Mouse (Mus musculus) intestine, embryonic 16.5 days (tissue): Measurements from ENCODE around the gene Tenm1. TPM values are rescaled to one million over a fixed set of nuclear protein-coding genes. Genes with fewer than 3 reads are reported as not detected.

Source experiments
- ATAC-seq: fragments of 200-750 bp; cut with Nextera tagmentation; 2 replicates; pipeline ENCODE4 v1.8.0; 2017; ENCODE audit warnings: moderate TSS enrichment, moderate library complexity
- H3K27ac ChIP-seq: fragments of 300-500 bp; sonication (generic); 2 replicates; pipeline ENCODE4 v1.5.1; 2014; ENCODE audit warnings: mild to moderate bottlenecking, low read length
- H3K27me3 ChIP-seq: fragments of 300-500 bp; sonication (generic); replicated peaks from 2 replicates; pipeline ENCODE4 v1.6.1; 2014; ENCODE audit warnings: low read length, control low read depth, mixed read lengths; ENCODE audit not compliant: control insufficient read depth, insufficient read depth
- H3K36me3 ChIP-seq: fragments of 300-500 bp; sonication (generic); 2 replicates; pipeline ENCODE4 v1.6.1; 2014; ENCODE audit warnings: low read length, control low read depth; ENCODE audit not compliant: control insufficient read depth, insufficient read depth
- H3K4me1 ChIP-seq: fragments of 300-500 bp; sonication (generic); 2 replicates; pipeline ENCODE4 v1.6.1; 2014; ENCODE audit warnings: low read length, control low read depth, mixed read lengths; ENCODE audit not compliant: control insufficient read depth, insufficient read depth
- H3K4me2 ChIP-seq: fragments of 300-500 bp; sonication (generic); 2 replicates; pipeline ENCODE4 v1.6.1; 2014; ENCODE audit warnings: low read depth, low read length, control low read depth
- H3K4me3 ChIP-seq: fragments of 300-500 bp; sonication (generic); 2 replicates; pipeline ENCODE4 v1.5.1; 2014; ENCODE audit warnings: mild to moderate bottlenecking, low read length
- H3K9ac ChIP-seq: fragments of 300-500 bp; sonication (generic); 2 replicates; pipeline ENCODE4 v1.6.1; 2014; ENCODE audit warnings: low read depth, low read length
- H3K9me3 ChIP-seq: fragments of 300-500 bp; sonication (generic); 2 replicates; pipeline ENCODE4 v1.6.1; 2016; ENCODE audit warnings: low read length, control low read depth; ENCODE audit not compliant: control insufficient read depth
- WGBS: fragments of 180-500 bp; shearing (Covaris S2); extraction: QIAGEN DNeasy Blood & Tissue Kit; methylation state at CpG from one replicate; pipeline ENCODE4 v1.1.7; 2014; 5-methylcytosine and 5-hydroxymethylcytosine counted together
- polyA plus RNA-seq: library from polyadenylated mRNA; unstranded; fragments of >200 nt; fragmentation: Nextera tagmentation; extraction: Ambion mirVana; gene quantifications from 2 replicates; pipeline ENCODE4 v1.2.1, GENCODE M21; 2015

The Tenm1 gene
- polyA plus RNA-seq, 1 experiment from 2014 or later = 0.59 TPM

GRCm38 (mm10) chrX:42558683-42559082, 870.2 kb downstream of the Tenm1 start:
- no peaks in the 10 kb centered on the region for H3K36me3 ChIP-seq
- ATAC-seq = no peak
- H3K4me3 ChIP-seq = no peak overlapping the region
- no peaks in the 10 kb centered on the region for H3K27me3 ChIP-seq
- no peak overlapping the region for H3K4me2 ChIP-seq
- WGBS = 64% methylated on average over 4 of the region's 4 CpGs
- H3K27ac ChIP-seq = no peak overlapping the region
- H3K9ac ChIP-seq = no peak overlapping the region
- H3K9me3 ChIP-seq = no peaks in the 10 kb centered on the region
- H3K4me1 ChIP-seq = no peaks in the 10 kb centered on the region

GRCm38 (mm10) chrX:42557284-42557683, 871.6 kb downstream of the Tenm1 start:
- Histone ChIP-seq H3K9me3 (no peaks in the 10 kb centered on the region), H3K27ac (no peak overlapping the region), H3K4me2 (no peak overlapping the region), H3K4me3 (no peak overlapping the region), H3K27me3 (no peaks in the 10 kb centered on the region), H3K4me1 (no peaks in the 10 kb centered on the region), H3K36me3 (no peaks in the 10 kb centered on the region), H3K9ac (no peak overlapping the region)
- 24% methylated on average over 7 of the region's 7 CpGs for WGBS
- no peak for ATAC-seq

- no peak overlapping the region for H3K4me2 ChIP-seq
- H3K27me3 ChIP-seq = no peaks in the 10 kb centered on the region
- WGBS = 67% methylated on average over 4 of the region's 4 CpGs
- H3K4me3 ChIP-seq = no peak overlapping the region
- ATAC-seq = no peak
- H3K9ac ChIP-seq = no peak overlapping the region
- H3K27ac ChIP-seq = no peak overlapping the region
- no peaks in the 10 kb centered on the region for H3K9me3 ChIP-seq
- H3K4me1 ChIP-seq = no peaks in the 10 kb centered on the region
- no peaks in the 10 kb centered on the region for H3K36me3 ChIP-seq
Observed at GRCm38 (mm10) chrX:42548513-42548912, 880.4 kb downstream of the Tenm1 start.

- 87% methylated on average over 1 of the region's 1 CpGs for WGBS
- Histone ChIP-seq H3K4me3 (no peak overlapping the region), H3K4me1 (no peaks in the 10 kb centered on the region), H3K36me3 (no peaks in the 10 kb centered on the region), H3K27me3 (no peaks in the 10 kb centered on the region), H3K4me2 (no peak overlapping the region), H3K9ac (no peak overlapping the region), H3K27ac (no peak overlapping the region), H3K9me3 (no peaks in the 10 kb centered on the region)
- ATAC-seq = no peak
Observed at GRCm38 (mm10) chrX:42545076-42545475, 883.9 kb downstream of the Tenm1 start.

GRCm38 (mm10) chrX:42540756-42541053, 888.2 kb downstream of the Tenm1 start:
- no peak overlapping the region for H3K9ac ChIP-seq
- H3K4me2 ChIP-seq = peak overlapping the region; percentile 22; the same call in 1 of the 2 replicates
- H3K36me3 ChIP-seq = no peaks in the 10 kb centered on the region
- H3K4me1 ChIP-seq = no peaks in the 10 kb centered on the region
- H3K9me3 ChIP-seq = no peaks in the 10 kb centered on the region
- no peaks in the 10 kb centered on the region for H3K27me3 ChIP-seq
- H3K4me3 ChIP-seq = 0 out of 2 replicates have a peak overlapping the region, but pooled peaks have one; percentile 18
- WGBS = 26% methylated on average over 5 of the region's 5 CpGs
- no peak for ATAC-seq
- no peak overlapping the region for H3K27ac ChIP-seq

GRCm38 (mm10) chrX:42540030-42540755, 888.7 kb downstream of the Tenm1 start:
- H3K4me1 ChIP-seq = no peaks in the 10 kb centered on the region

GRCm38 (mm10) chrX:42530703-42531102, 898.2 kb downstream of the Tenm1 start:
- no peaks in the 10 kb centered on the region for H3K4me1 ChIP-seq
- WGBS = 68% methylated on average over 4 of the region's 4 CpGs
- H3K27ac ChIP-seq = no peak overlapping the region
- H3K4me3 ChIP-seq = no peak overlapping the region
- no peaks in the 10 kb centered on the region for H3K36me3 ChIP-seq
- no peak overlapping the region for H3K9ac ChIP-seq
- no peaks in the 10 kb centered on the region for H3K9me3 ChIP-seq
- ATAC-seq = no peak
- H3K27me3 ChIP-seq = no peaks in the 10 kb centered on the region
- H3K4me2 ChIP-seq = no peak overlapping the region

More at GRCm38 (mm10) chrX:42540030-42540755, 888.7 kb downstream of the Tenm1 start:
- Histone ChIP-seq H3K27ac (no peak overlapping the region), H3K4me2 (peak overlapping the region; percentile 22; the same call in 1 of the 2 replicates), H3K9me3 (no peaks in the 10 kb centered on the region), H3K9ac (no peak overlapping the region), H3K27me3 (no peaks in the 10 kb centered on the region), H3K4me3 (peak overlapping the region; percentile 18; the same call in 1 of the 2 replicates), H3K36me3 (no peaks in the 10 kb centered on the region)
- 34% methylated on average over 3 of the region's 3 CpGs for WGBS
- no peak for ATAC-seq

- Histone ChIP-seq H3K36me3 (no peaks in the 10 kb centered on the region), H3K27me3 (no peaks in the 10 kb centered on the region), H3K4me3 (no peak overlapping the region), H3K9me3 (no peaks in the 10 kb centered on the region), H3K9ac (no peak overlapping the region), H3K27ac (no peak overlapping the region), H3K4me2 (no peak overlapping the region), H3K4me1 (no peaks in the 10 kb centered on the region)
- no peak for ATAC-seq
- WGBS = 82% methylated on average over 2 of the region's 2 CpGs
Observed at GRCm38 (mm10) chrX:42522868-42523267, 906.1 kb downstream of the Tenm1 start.

- no peak for ATAC-seq
- no peaks in the 10 kb centered on the region for H3K9me3 ChIP-seq
- no peaks in the 10 kb centered on the region for H3K4me1 ChIP-seq
- H3K27ac ChIP-seq = no peak overlapping the region
- no peaks in the 10 kb centered on the region for H3K27me3 ChIP-seq
- H3K36me3 ChIP-seq = no peaks in the 10 kb centered on the region
- no peak overlapping the region for H3K4me3 ChIP-seq
- no peak overlapping the region for H3K9ac ChIP-seq
- H3K4me2 ChIP-seq = no peak overlapping the region
Observed at GRCm38 (mm10) chrX:42512567-42512966, 916.4 kb downstream of the Tenm1 start.

- H3K9ac ChIP-seq = no peak overlapping the region
- no peak for ATAC-seq
- no peaks in the 10 kb centered on the region for H3K4me1 ChIP-seq
- WGBS = 91% methylated on average over 2 of the region's 2 CpGs
- H3K4me2 ChIP-seq = no peak overlapping the region
- no peaks in the 10 kb centered on the region for H3K27me3 ChIP-seq
- H3K9me3 ChIP-seq = no peaks in the 10 kb centered on the region
- no peak overlapping the region for H3K27ac ChIP-seq
- H3K36me3 ChIP-seq = no peaks in the 10 kb centered on the region
- no peak overlapping the region for H3K4me3 ChIP-seq
Observed at GRCm38 (mm10) chrX:42511105-42511504, 917.8 kb downstream of the Tenm1 start.
